Mouse (Mus musculus) spleen, postnatal 14 days (tissue): ENCODE measurements around the gene Dedd.
"Not testable (repeated sequence)": the region's sequence is repeated elsewhere in the genome, so short reads cannot be mapped to it uniquely, and the experiment has no call there.

Experiments
- DNase-seq, 2 experiments: peaks; one replicate each; pipeline ENCODE4 v3.0.0; 2021 to 2022; ENCODE audit warnings: low spot score in 2 of 2

The Dedd gene

GRCm38 (mm10) chr1:171309321-171309720 lies 19.6 kb upstream of the Dedd start:
- no peak for DNase-seq

- DNase-seq: no peak
Observed at GRCm38 (mm10) chr1:171319748-171320147, 9.2 kb upstream of the Dedd start.

DNA sequence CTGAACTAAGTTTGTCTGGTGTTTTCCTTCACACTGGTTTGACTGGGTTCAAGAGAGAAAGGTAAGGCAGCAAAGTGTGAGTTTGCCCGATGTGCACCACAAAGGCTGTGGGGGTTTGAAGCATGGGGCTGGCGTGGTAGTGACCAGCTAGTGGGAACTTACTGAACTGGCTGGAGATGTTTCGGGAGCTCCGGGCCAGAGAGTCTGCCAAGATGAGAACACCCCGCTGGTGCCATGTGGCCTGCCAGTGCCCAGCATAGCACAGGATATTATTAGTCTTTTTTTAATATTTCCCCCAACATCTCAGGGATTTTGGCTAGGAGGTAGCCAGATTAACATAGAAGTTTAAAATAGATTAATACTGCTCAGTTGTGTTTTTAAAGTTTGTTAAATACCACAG lies 8.8 kb upstream of the Dedd start:
- DNase-seq: no peak

- DNase-seq: no peak
Observed at GRCm38 (mm10) chr1:171321415-171321814, 7.5 kb upstream of the Dedd start.

- no peak for DNase-seq
Observed at GRCm38 (mm10) chr1:171322012-171322411, 6.9 kb upstream of the Dedd start.

DNA sequence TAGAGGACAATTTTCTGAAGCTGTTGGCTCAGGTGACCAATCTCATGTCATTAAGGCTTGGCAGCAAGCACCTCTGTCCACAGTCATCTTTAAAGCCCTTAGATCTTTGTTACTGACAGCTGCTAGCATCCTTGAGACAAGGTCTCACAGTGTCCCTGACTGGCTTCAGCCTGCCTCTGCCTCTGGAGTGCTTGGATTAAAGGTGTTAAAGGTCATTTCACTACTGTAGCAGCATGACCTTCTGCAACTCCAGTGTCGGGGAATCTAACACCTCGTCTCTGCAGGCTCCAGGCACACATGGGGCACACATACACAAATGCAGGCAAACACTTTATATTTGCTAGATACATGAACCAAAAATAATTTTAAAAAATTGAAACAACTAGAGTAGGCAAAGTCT lies 3.4 kb upstream of the Dedd start:
- no peak for DNase-seq

DNA sequence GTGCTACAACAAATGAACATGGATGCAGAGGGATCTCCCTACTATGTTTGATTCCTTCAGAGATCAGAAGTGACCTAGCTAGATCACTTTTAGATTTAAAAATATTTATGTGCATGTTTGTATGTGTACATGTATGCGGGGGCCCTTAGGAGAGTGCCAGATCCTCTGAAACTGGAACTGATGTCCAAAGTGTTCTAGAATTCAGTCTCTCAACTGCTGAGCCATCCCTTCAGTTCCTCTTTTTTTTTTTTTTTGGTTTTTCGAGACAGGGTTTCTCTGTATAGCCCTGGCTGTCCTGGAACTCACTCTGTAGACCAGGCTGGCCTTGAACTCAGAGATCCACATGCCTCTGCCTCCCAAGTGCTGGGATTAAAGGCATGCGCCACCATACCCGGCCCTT lies 2.4 kb upstream of the Dedd start:
- not testable (repeated sequence) for DNase-seq

DNA sequence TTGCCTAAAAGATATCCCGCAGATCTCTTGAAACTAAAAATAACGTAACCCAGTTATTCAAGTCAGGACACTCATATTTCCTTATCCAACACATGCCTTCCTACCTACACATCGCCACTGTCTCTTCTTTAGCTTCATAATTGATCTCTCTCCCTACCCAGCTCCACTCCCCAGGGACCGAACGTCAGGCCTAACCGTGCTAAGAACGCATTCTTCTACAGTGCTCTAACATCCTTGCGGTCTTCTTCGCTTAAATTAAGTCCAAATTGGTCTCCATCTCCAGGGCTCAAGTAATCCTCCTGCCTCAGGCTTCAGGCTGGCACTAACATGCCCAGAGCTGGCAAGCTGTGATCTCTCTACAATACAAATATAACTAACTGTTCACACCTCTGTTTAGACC lies 701 bp upstream of the Dedd start:
- DNase-seq: no peak

- no peak for DNase-seq
Observed at GRCm38 (mm10) chr1:171329433-171330215, 679 bp downstream of the Dedd start.

DNA sequence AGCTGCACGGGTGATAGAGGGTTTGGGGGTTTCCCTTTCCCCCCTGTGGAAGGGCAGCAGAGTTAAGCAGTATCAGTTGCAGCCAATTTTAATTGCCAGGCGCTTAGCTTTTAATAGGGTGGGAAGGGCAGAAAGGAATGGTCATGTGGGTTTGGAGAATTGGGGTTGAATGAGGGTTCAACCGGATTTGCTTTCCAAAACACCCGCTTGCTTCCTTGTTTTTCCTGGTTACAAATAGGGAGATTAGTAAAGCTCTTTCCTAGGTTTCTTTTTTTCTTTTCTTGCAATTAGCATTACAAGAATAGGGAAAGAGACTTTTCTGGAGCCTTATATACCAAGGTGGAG lies 1.2 kb downstream of the Dedd start:
- no peak for DNase-seq

- no peak for DNase-seq
Observed at GRCm38 (mm10) chr1:171342262-171343207, 13.6 kb downstream of the Dedd start.

DNA sequence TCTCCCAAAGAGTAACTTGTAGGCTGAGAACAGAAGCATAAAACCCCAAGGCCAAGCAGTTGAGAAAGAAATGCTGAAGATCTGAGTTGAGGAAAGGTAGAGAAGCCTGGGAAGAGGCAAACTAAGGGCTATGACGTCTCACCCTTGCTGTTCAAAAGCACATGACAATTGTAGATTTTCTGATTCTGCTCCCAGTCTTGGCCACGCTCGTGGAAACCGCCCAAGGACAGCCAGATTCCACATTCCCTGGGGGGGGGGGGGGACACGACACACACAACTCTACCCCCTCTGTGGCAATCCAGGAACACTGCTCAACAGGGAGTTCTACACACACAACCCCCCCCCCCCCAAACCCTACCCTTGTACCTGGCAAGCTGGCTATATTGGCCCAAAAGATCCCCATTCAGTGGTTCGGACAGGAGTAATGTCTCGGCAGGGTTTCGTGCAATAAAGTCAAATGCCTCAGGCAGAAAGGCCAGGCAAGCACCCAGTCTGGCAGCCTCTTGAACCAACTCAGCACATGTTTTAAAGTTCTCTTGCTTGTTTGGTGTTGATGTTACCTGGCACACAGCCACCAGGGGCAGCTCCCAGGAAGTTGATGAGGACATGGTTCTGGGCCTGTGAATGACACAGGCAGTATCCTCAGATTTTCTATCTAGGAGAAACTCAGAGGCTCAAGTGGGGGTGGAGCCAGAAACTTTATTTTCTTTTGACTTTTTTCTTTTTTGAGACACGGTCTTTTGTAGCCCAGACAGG lies 15.2 kb downstream of the Dedd start:
- DNase-seq: no peak

DNA sequence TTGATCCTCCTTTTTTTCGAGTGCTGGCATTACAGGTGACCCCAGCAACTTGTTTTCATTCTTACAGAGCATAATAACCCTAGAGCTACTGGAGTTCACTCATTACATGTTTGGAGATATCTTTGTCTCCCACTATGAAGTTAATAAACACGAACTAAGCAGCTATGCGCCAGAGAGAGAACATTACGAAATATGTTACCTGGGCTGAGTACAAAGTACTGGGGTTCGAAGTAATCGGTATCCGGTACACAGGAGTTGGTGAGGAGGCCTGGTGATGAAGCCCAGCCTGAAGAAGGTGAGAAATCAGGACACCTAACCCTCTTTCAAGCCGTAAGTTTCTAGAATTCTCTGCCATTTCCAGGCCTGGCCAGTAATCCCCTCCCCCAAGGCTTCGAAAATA lies 15.8 kb downstream of the Dedd start:
- no peak for DNase-seq

DNA sequence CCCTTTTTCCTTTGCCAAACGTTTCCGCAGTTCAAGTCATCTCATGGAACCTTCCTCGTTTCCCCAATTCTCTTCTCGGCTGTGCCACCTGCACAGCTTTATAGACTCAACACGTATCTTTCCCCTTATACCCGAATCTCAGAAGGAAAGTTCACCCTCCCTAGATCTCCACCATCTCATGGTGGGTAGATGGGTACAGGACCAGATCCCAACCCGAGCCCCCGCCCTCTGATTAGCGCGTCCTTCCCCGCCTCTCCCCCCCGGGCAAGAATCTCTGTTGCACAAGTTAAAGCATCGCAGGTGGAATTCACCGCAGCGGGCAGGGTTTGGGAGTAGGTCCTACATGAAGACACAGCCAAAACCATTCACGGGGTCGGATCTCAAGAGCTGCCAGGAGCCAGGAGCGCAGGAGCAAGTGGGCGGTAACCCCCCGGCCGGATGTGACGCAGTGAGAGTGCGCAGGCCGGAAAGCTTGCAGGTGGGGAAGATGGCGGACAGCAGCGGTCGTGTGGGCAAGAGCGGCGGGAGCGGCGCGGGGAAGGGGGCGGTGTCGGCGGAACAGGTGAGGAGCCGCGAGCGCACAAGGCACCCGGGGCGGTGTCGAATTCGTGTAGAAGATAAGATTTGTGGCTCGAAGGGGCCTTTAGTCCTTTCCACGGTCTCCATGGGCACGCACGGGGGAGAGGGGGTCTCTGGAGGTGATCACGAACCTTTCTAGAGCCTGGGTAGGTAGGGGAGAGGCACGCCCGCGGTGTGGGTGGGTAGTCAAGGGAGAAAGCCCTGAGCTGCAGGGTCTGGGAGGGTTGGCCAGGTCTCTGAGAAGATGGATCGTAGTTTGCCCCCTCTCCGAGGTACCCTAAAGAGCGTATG lies 16.5 kb downstream of the Dedd start, which contains the start of the genes Nit1 and Pfdn2:
TSS of gene Nit1 (minus strand) at position 422 of the 870 bp plus-strand sequence.
TSS of gene Pfdn2 (plus strand) at position 446 of the 870 bp plus-strand sequence.
- DNase-seq: peak; percentile 75 to 87

GRCm38 (mm10) chr1:171346095-171346450 lies 17.1 kb downstream of the Dedd start:
- no peak for DNase-seq

GRCm38 (mm10) chr1:171348665-171349064 lies 19.7 kb downstream of the Dedd start:
- DNase-seq: no peak

DNA sequence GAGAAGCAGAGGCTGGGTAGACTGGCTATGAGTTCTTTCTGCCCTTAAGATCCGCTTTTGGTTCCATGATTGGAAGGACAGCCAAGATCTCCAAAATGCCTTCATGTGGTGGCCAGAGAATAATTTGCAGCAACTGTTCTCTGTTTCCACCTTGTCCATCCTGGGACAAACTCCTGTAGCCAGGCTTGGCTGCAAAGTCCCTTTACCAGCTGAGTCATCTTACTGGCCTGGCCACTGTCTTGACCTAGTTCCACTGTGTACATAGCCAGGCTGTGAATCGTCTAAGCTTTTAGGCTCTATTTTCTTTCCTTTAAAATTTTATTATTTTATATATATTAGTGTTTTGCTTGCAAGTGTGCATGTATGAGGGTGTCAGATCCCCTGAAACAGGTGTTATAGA lies 20.3 kb downstream of the Dedd start:
- DNase-seq: no peak

DNA sequence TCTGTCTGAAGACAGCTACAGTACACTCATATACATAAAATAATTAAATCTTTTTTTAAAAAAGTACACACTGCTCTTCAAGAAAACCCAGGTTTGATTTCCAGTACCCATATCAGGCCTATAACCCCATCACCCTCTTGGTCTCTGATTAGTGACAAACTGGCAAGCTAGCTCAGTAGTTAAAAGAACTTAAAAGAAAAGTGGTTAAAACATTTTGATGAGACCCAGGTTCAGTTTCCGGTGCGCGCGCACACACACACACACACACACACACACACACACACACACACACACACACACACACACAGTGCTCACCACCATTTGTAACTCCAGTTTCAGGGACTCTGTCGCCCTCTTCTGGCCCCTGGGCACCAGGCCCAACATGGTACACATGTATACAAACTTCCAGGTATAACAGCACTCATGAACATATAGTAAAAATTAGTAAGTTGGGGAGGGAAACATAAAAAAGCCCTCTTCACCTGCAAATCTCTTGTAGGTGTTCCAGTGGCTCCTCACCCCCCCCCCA lies 26.9 kb downstream of the Dedd start:
- peak in 1 of 2 experiments; percentile 21 for DNase-seq

DNA sequence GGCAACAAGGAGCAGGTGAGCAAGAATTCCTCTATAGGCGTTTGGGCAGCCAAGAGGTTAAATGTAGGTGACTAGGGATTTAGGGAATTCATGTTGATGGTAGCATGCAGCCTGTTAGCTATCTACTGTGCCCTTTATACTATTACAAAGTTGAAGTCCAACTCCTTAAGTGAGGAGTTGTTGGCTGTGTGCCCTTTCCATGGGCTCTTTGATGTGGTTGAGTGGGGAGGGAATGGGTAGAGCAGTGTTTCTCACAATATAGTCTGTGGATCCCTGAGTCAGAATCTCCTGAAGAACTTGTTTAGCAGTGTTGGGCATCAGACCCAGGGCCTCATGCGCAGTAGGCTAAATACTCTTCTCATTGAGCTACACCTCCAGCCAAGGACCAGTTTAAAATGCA lies 27.9 kb downstream of the Dedd start:
- no peak for DNase-seq

GRCm38 (mm10) chr1:171358421-171358820 lies 29.5 kb downstream of the Dedd start:
- DNase-seq: peak in 1 of 2 experiments; percentile 30

DNA sequence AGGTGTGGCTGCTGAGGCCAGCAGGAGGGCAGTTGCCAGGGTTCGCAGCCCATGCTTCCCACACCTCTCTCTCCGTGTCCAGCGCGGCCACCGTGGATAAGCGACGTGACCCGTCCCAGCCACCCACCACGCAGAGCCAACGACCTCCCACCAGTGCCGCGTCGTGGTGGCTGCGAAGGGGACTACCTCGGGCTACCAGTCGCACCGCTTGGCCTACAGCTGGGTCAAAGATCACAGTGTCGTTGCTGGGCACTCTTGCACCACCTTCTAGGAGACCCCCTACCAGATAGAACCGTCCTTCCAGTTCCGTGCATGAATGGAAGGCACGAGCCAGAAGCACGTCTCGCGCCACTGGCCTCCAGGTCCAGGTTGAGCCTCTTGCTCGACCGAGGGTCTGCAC lies 31.3 kb downstream of the Dedd start:
- DNase-seq: no peak
